Mouse (Mus musculus): ENCODE measurements at regions not wholly inside any gene's neighbourhood (a gene's known extent, or its start where the extent isn't known, plus 50 kb on each side); places are given as distances from the start of the nearest gene placed in this dataset.

DNA sequence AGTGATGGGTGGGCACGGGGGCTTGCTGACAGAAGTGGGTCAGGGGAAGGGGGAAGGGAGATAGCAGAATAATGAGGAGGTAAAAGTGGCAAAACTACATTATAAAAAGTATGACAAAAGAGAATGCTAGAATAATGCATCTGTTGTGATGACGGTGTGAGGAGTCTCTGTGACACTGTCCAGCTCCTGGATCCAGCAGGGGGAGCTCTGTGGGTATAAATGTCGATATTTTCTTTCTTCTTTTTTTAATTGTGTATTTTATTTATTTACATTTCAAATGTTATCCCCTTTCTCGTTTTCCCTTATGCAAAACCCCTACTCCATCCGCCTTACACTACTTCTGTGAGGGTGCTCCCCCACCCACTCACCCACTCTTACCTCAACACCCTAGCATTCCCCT lies 243.9 kb upstream of the Ano5 start:
- no peak for TF ChIP-seq CTCF (IDR thresholded peaks at IDR 0.05; ENCODE audit: insufficient read depth, low read length)
- no peak for TF ChIP-seq POLR2A (IDR thresholded peaks at IDR 0.05; ENCODE audit: borderline replicate concordance, extremely low read depth, low read depth, low read length)
